Mouse (Mus musculus): Measurements from ENCODE around the gene Slc1a3. TPM values are rescaled to one million over a fixed set of nuclear protein-coding genes. Genes with fewer than 3 reads are reported as not detected.

Gene Slc1a3
- polyA plus RNA-seq, 1 experiment from 2014 or later, result 227 TPM

DNA sequence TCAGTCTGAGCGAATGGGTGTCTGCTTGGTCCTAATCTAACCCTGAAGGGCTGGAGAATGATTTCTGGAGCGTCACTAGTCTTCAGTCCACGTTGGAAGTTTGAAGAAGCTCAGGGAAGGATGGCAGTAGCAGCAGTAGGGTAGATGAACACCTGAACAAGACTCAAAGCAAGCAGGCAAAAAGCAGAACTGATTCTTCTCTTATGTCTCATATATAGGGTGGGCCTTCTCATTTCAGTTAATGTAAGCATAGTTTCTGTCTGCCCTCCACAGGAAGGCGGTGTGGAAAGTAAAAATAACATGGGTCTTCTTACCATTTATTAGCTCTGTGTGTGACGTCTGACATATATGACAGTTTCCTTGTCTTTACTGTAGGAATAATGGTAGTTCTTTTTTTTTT, 122.5 kb downstream of the Slc1a3 start:
- H3K27ac ChIP-seq (replicated peaks), result no peak overlapping the region
- H3K27me3 ChIP-seq, result no peaks in the 10 kb centered on the region
- no peak for ATAC-seq (ENCODE audit: low FRiP score, low read depth)
- no peaks in the 10 kb centered on the region for H3K36me3 ChIP-seq
- 94% methylated on average over 5 of the region's 5 CpGs for WGBS
- H3K4me1 ChIP-seq (replicated peaks), result peaks cover 7% of the 10 kb centered on the region; the same call in 1 of the 2 replicates
- no peak overlapping the region for H3K4me3 ChIP-seq
- H3K4me2 ChIP-seq, result no peak overlapping the region
- no peak overlapping the region for H3K9ac ChIP-seq
- no peaks in the 10 kb centered on the region for H3K9me3 ChIP-seq

- H3K9me3 ChIP-seq, result no peaks in the 10 kb centered on the region
- H3K4me2 ChIP-seq, result no peak overlapping the region
- ATAC-seq (ENCODE audit: low FRiP score, low read depth), result peak; percentile 49; the same call in 1 of the 2 replicates
- H3K4me3 ChIP-seq, result no peak overlapping the region
- 66% methylated on average over 9 of the region's 9 CpGs for WGBS
- no peak overlapping the region for H3K27ac ChIP-seq (replicated peaks)
- no peaks in the 10 kb centered on the region for H3K27me3 ChIP-seq
- peaks cover 7% of the 10 kb centered on the region; the same call in 1 of the 2 replicates for H3K4me1 ChIP-seq (replicated peaks)
- no peaks in the 10 kb centered on the region for H3K36me3 ChIP-seq
- H3K9ac ChIP-seq, result no peak overlapping the region
Observed at GRCm38 (mm10) chr15:8586822-8587281, 123.7 kb downstream of the Slc1a3 start.

Other genes with a start within 250 kb of the Slc1a3 start
- gene Gm2310, start 190.8 kb downstream of the Slc1a3 start, polyA plus RNA-seq (2015; fragmentation: Nextera tagmentation; extraction: Ambion mirVana), result not detected in 2 replicates